Mouse (Mus musculus): ENCODE measurements around the gene E130114P18Rik.

GRCm38 (mm10) chr4:97779003-97779930 lies 1.4 kb upstream of the E130114P18Rik start:
- TF ChIP-seq CTCF (IDR thresholded peaks at IDR 0.05; ENCODE audit: borderline replicate concordance, extremely low read depth, insufficient read depth, insufficient read length) (no peak), POLR2A (IDR thresholded peaks at IDR 0.05; ENCODE audit: borderline replicate concordance, extremely low read depth, insufficient read depth, insufficient read length, poor library complexity, severe bottlenecking) (no peak)
